27 mouse cellular contexts compared by ENCODE assay signal in the genomic region with DNA sequence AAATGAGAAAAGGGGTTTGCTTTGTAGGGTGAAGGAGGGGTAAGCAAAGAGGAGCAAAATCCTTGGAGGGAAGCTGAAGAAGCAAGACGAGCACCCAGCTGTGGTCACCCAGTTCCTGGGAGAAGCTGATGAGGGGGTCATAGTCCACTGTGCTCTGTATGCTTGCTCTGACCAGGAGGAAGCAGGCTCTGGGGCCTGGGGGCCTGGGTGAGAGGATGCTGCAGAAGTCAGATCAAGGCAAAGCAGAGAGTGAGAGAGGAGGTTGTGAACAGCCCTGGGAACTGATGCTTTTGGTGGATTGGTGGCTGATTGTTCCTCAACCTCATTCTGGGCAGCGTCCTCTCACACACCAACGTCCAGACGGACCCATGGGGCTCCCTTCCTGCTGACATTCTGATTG. TPM values are rescaled to one million over a fixed set of nuclear protein-coding genes. Genes with fewer than 3 reads are reported as not detected.
"Had no signal": no experiment of that assay in that cellular context is flagged by ENCODE, and none has a peak within 500 bp of the region (broad histone marks: within the 10 kb centered on the region; RNA-seq: fewer than 3 reads in every experiment).

No protein-coding gene starts in this region.

- H3K27me3 ChIP-seq: limb, embryonic 13.5 days; liver, embryonic 12.5 days; liver, embryonic 15.5 days; lung, embryonic 15.5 days; midbrain, embryonic 12.5 days; neural tube, embryonic 13.5 days; stomach, embryonic 15.5 days had no signal

- H3K36me3 ChIP-seq: limb, embryonic 10.5 days; limb, embryonic 13.5 days; liver, embryonic 12.5 days; liver, embryonic 15.5 days; lung, embryonic 15.5 days; midbrain, embryonic 12.5 days; neural tube, embryonic 13.5 days; stomach, embryonic 15.5 days had no signal

- H3K9ac ChIP-seq: limb, embryonic 13.5 days; liver, embryonic 12.5 days; liver, embryonic 15.5 days; lung, embryonic 15.5 days; midbrain, embryonic 12.5 days; neural tube, embryonic 13.5 days; stomach, embryonic 15.5 days had no signal

- H3K9me3 ChIP-seq: limb, embryonic 10.5 days; limb, embryonic 13.5 days; liver, embryonic 12.5 days; liver, embryonic 15.5 days; lung, embryonic 15.5 days; midbrain, embryonic 12.5 days; neural tube, embryonic 13.5 days; stomach, embryonic 15.5 days had no signal

- H3K4me2 ChIP-seq: limb, embryonic 13.5 days; liver, embryonic 12.5 days; liver, embryonic 15.5 days; lung, embryonic 15.5 days; midbrain, embryonic 12.5 days; neural tube, embryonic 13.5 days; stomach, embryonic 15.5 days had no signal

- H3K4me1 ChIP-seq: liver, embryonic 12.5 days; liver, embryonic 15.5 days; lung, embryonic 15.5 days had no signal

- H3K27ac ChIP-seq: limb, embryonic 10.5 days; limb, embryonic 13.5 days; liver, embryonic 12.5 days; liver, embryonic 15.5 days; lung, embryonic 15.5 days; midbrain, embryonic 12.5 days; neural tube, embryonic 13.5 days; stomach, embryonic 15.5 days had no signal

- DNase-seq: kidney, adult 9 months; kidney, postnatal 14 days; kidney, postnatal 4 days; layer of hippocampus, postnatal 36 days; liver; lung, adult 18-20 months; lung, postnatal 14 days; lung, postnatal 4 days; retina, postnatal 1 day; right cerebral cortex, postnatal 25 days; spleen, adult 18-20 months; thymus, postnatal 25 days had no signal

- ATAC-seq: liver, embryonic 12.5 days; midbrain, embryonic 16.5 days had no signal

- H3K4me3 ChIP-seq: limb, embryonic 10.5 days; limb, embryonic 13.5 days; liver, embryonic 12.5 days; liver, embryonic 15.5 days; lung, embryonic 15.5 days; midbrain, embryonic 12.5 days; myocyte; neural tube, embryonic 13.5 days; stomach, embryonic 15.5 days had no signal

RNA-seq across cellular contexts. Expression of a gene that starts 26.9 kb away (rescaled TPM):
- total RNA-seq: megakaryocyte progenitor cell, adult 5-6 weeks; megakaryocyte-erythroid progenitor cell, adult 5-6 weeks; monocyte, adult 5-6 weeks; neutrophil, adult 5-6 weeks had no signal

RNA-seq across cellular contexts. Expression of a gene that starts 27.0 kb away (rescaled TPM):
- total RNA-seq: megakaryocyte progenitor cell, adult 5-6 weeks; monocyte, adult 5-6 weeks had no signal
- polyA plus RNA-seq: thymus, postnatal 0 days had no signal

RNA-seq across cellular contexts. Expression of a gene that starts 58.5 kb away (rescaled TPM):
- total RNA-seq: megakaryocyte progenitor cell, adult 5-6 weeks; megakaryocyte-erythroid progenitor cell, adult 5-6 weeks; monocyte, adult 5-6 weeks; neutrophil, adult 5-6 weeks had no signal
- polyA plus RNA-seq: liver, embryonic 12.5 days; liver, embryonic 15.5 days; myocyte had no signal
